Mouse (Mus musculus) T-cell, adult 66 days (primary cell): ENCODE data around the gene Adap2. TPM values are rescaled to one million over a fixed set of nuclear protein-coding genes. Genes with fewer than 3 reads are reported as not detected.

ENCODE experiments used
- total RNA-seq, 2 experiments: library from RNA; stranded (reverse); gene quantifications; 3 replicates in 1 of 2; 4 replicates in 1 of 2; pipeline ENCODE4 v1.2.4; 2023

Adap2 gene
- total RNA-seq = 1 to 10 TPM in 1 of 2 experiments, under 1 TPM in 1; 0.73 to 2.5 TPM

GRCm38 (mm10) chr11:80153857-80154495 is at the start of gene Adap2:
Adap2 (plus strand) TSS chr11:80154105.

GRCm38 (mm10) chr11:80141825-80142521 is 11.9 kb upstream of the Adap2 start, which contains the start of gene Tefm:
Tefm (minus strand) TSS chr11:80142175.

GRCm38 (mm10) chr11:80183705-80184255 is 29.9 kb downstream of the Adap2 start, which contains the start of gene Rnf135:
Rnf135 (plus strand) TSS chr11:80183851.

GRCm38 (mm10) chr11:80208860-80209800 is 55.2 kb downstream of the Adap2 start, which contains the start of gene Rhot1:
Rhot1 (plus strand) TSS chr11:80209019.

Other genes starting within 250 kb of the Adap2 start
- 10 to 100 TPM; 42.0 to 48.5 TPM for gene Utp6, start 191.7 kb upstream of the Adap2 start, total RNA-seq
- 10 to 100 TPM; 79.4 to 81.8 TPM for gene Suz12, start 161.0 kb upstream of the Adap2 start, total RNA-seq
- 100 to 1,000 TPM; 246 to 303 TPM for gene Crlf3, start 73.1 kb upstream of the Adap2 start, total RNA-seq
- gene Atad5, start 64.7 kb upstream of the Adap2 start, total RNA-seq = 1 to 10 TPM; 5.7 to 6.0 TPM
- 1 to 10 TPM; 6.1 to 7.0 TPM for gene Tefm, start 11.9 kb upstream of the Adap2 start, total RNA-seq
- 1 to 10 TPM; 5.5 to 6.3 TPM for gene Rnf135, start 29.7 kb downstream of the Adap2 start, total RNA-seq
- 10 to 100 TPM; 45.1 to 49.2 TPM for gene Rhot1, start 54.9 kb downstream of the Adap2 start, total RNA-seq
- 1 to 10 TPM in 1 of 2 experiments, under 1 TPM in 1; 0.77 to 1.1 TPM for gene Rhbdl3, start 146.8 kb downstream of the Adap2 start, total RNA-seq
- 10 to 100 TPM; 15.6 to 16.1 TPM for gene 5730455P16Rik, start 223.9 kb downstream of the Adap2 start, total RNA-seq
- gene Zfp207, start 229.2 kb downstream of the Adap2 start, total RNA-seq = 100 to 1,000 TPM; 180 to 210 TPM